In the genomic region with DNA sequence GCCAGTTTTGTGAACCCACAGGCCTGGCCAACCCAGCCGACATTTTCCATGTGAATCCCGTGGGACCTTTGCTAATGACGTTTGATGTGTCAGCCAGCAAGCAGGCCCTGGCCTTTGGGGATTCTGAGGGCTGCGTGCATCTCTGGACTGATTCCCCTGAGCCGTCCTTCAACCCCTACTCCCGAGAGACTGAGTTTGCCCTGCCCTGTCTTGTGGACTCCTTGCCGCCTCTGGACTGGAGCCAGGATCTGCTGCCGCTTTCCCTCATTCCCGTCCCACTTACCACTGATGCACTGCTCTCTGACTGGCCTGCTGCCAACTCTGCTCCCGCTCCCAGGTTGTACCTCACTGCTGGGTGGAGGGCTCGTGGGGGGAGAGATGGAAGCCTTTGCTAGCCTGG, we compare ENCODE assay signal across 7 mouse cellular contexts. TPM values are rescaled to one million over a fixed set of nuclear protein-coding genes. Genes with fewer than 3 reads are reported as not detected.
DNase-seq lines count a peak whose midpoint lies in the region; ATAC-seq and TF ChIP-seq lines count a peak whose summit lies in the region.

No protein-coding gene starts in this region.

- H3K27me3 ChIP-seq in lung, embryonic 15.5 days, result no peaks in the 10 kb centered on the region
- no peaks in the 10 kb centered on the region for H3K27me3 ChIP-seq in cerebellum, adult 2 months (ENCODE audit: control insufficient read depth, insufficient read depth, low read length)
- no peaks in the 10 kb centered on the region for H3K27me3 ChIP-seq in neural tube, embryonic 13.5 days

- H3K9ac ChIP-seq in lung, embryonic 15.5 days, result no peak overlapping the region
- H3K9ac ChIP-seq in neural tube, embryonic 13.5 days, result no peak overlapping the region

- TF ChIP-seq POLR2A in cerebellum, adult 2 months (IDR thresholded peaks at IDR 0.05; ENCODE audit: borderline replicate concordance, insufficient read depth, low read length), result no peak

- H3K9me3 ChIP-seq in lung, embryonic 15.5 days, result no peaks in the 10 kb centered on the region
- no peaks in the 10 kb centered on the region for H3K9me3 ChIP-seq in neural tube, embryonic 13.5 days

- H3K4me2 ChIP-seq in lung, embryonic 15.5 days, result no peak overlapping the region
- no peak overlapping the region for H3K4me2 ChIP-seq in neural tube, embryonic 13.5 days

- WGBS in lung, embryonic 15.5 days, result 33% methylated on average over 11 of the region's 11 CpGs
- WGBS in cerebellum, adult 2 months, result 14% methylated on average over 11 of the region's 11 CpGs
- 48% methylated on average over 11 of the region's 11 CpGs for WGBS in neural tube, embryonic 13.5 days

- 0 out of 2 replicates have a peak overlapping the region, but pooled peaks have one; percentile 20 for H3K27ac ChIP-seq in lung, embryonic 15.5 days
- H3K27ac ChIP-seq in cerebellum, adult 2 months (ENCODE audit: insufficient read depth, low read length), result no peak overlapping the region
- peak overlapping the region; percentile 53 for H3K27ac ChIP-seq in neural tube, embryonic 13.5 days (replicated peaks)

- H3K36me3 ChIP-seq in lung, embryonic 15.5 days, result peaks cover 61% of the 10 kb centered on the region
- H3K36me3 ChIP-seq in neural tube, embryonic 13.5 days, result peaks cover 85% of the 10 kb centered on the region

- no peak for DNase-seq in lung, postnatal 25 days (ENCODE audit: low spot score)
- peak; percentile 52 to 58 for DNase-seq in cerebellum, adult 2 months
- DNase-seq in heart, postnatal 14 days, result peak; percentile 25 to 46
- no peak for DNase-seq in thymus, postnatal 14 days
- no peak for DNase-seq in spleen, adult 12 weeks (ENCODE audit: low spot score)

- intact Hi-C loops in heart, postnatal 14 days (cut with DNase I), result no loop called here

- peak; percentile 46 for ATAC-seq in lung, embryonic 15.5 days (ENCODE audit: borderline replicate concordance, extremely low read depth, low FRiP score, low TSS enrichment)
- ATAC-seq in neural tube, embryonic 13.5 days (ENCODE audit: low read depth), result peak; percentile 57; the same call in 1 of the 2 replicates

- peaks cover 10% of the 10 kb centered on the region for H3K4me1 ChIP-seq in lung, embryonic 15.5 days
- peaks cover 7% of the 10 kb centered on the region for H3K4me1 ChIP-seq in cerebellum, adult 2 months (ENCODE audit: control insufficient read depth, insufficient read depth, low read length)
- H3K4me1 ChIP-seq in neural tube, embryonic 13.5 days (replicated peaks), result peaks cover 10% of the 10 kb centered on the region

- TF ChIP-seq CTCF in cerebellum, adult 2 months (IDR thresholded peaks at IDR 0.05; ENCODE audit: borderline replicate concordance, insufficient read depth, low read depth, low read length), result no peak

- no peak overlapping the region for H3K4me3 ChIP-seq in lung, embryonic 15.5 days
- no peak overlapping the region for H3K4me3 ChIP-seq in cerebellum, adult 2 months (replicated peaks; ENCODE audit: insufficient read depth, low read depth, low read length)
- H3K4me3 ChIP-seq in neural tube, embryonic 13.5 days, result no peak overlapping the region

RNA-seq across cellular contexts. Expression of gene Pan2, which starts 7.0 kb away (rescaled TPM):
- polyA plus RNA-seq in lung, embryonic 15.5 days (2015; fragmentation: Nextera tagmentation; extraction: Ambion mirVana), result 34.1 and 34.5 TPM in 2 replicates
- 42.6 and 48.5 TPM in 2 replicates for polyA plus RNA-seq in cerebellum, adult 2 months (2012; rRNA removed)
- total RNA-seq in heart, postnatal 14 days (2021), result 10 to 100 TPM; 13.2 to 13.7 TPM
- 22.2 and 24.3 TPM in 2 replicates for polyA plus RNA-seq in neural tube, embryonic 13.5 days (2015; fragmentation: Nextera tagmentation; extraction: Ambion mirVana)

RNA-seq across cellular contexts. Expression of gene Il23a, which starts 11.6 kb away (rescaled TPM):
- polyA plus RNA-seq in lung, embryonic 15.5 days (2015; fragmentation: Nextera tagmentation; extraction: Ambion mirVana), result 0.15 and 0.17 TPM in 2 replicates
- polyA plus RNA-seq in cerebellum, adult 2 months (2012; rRNA removed), result 1.2 and 1.8 TPM in 2 replicates
- under 1 TPM; 0.22 to 0.26 TPM for total RNA-seq in heart, postnatal 14 days (2021)
- 0.25 and 0.38 TPM in 2 replicates for polyA plus RNA-seq in neural tube, embryonic 13.5 days (2015; fragmentation: Nextera tagmentation; extraction: Ambion mirVana)

RNA-seq across cellular contexts. Expression of gene Cnpy2, which starts 12.1 kb away (rescaled TPM):
- 329 and 346 TPM in 2 replicates for polyA plus RNA-seq in lung, embryonic 15.5 days (2015; fragmentation: Nextera tagmentation; extraction: Ambion mirVana)
- polyA plus RNA-seq in cerebellum, adult 2 months (2012; rRNA removed), result 65.3 and 65.4 TPM in 2 replicates
- total RNA-seq in heart, postnatal 14 days (2021), result 10 to 100 TPM; 58.1 to 66.7 TPM
- polyA plus RNA-seq in neural tube, embryonic 13.5 days (2015; fragmentation: Nextera tagmentation; extraction: Ambion mirVana), result 221 and 241 TPM in 2 replicates

RNA-seq across cellular contexts. Expression of gene Cs, which starts 27.4 kb away (rescaled TPM):
- polyA plus RNA-seq in lung, embryonic 15.5 days (2015; fragmentation: Nextera tagmentation; extraction: Ambion mirVana), result 183 and 185 TPM in 2 replicates
- polyA plus RNA-seq in cerebellum, adult 2 months (2012; rRNA removed), result 251 and 252 TPM in 2 replicates
- 1,000 to 10,000 TPM; 1,195 to 1,221 TPM for total RNA-seq in heart, postnatal 14 days (2021)
- 228 and 239 TPM in 2 replicates for polyA plus RNA-seq in neural tube, embryonic 13.5 days (2015; fragmentation: Nextera tagmentation; extraction: Ambion mirVana)

RNA-seq across cellular contexts. Expression of gene Stat2, which starts 39.8 kb away (rescaled TPM):
- 10.5 and 14.0 TPM in 2 replicates for polyA plus RNA-seq in lung, embryonic 15.5 days (2015; fragmentation: Nextera tagmentation; extraction: Ambion mirVana)
- 94.4 and 110 TPM in 2 replicates for polyA plus RNA-seq in cerebellum, adult 2 months (2012; rRNA removed)
- 10 to 100 TPM; 10.5 to 11.2 TPM for total RNA-seq in heart, postnatal 14 days (2021)
- polyA plus RNA-seq in neural tube, embryonic 13.5 days (2015; fragmentation: Nextera tagmentation; extraction: Ambion mirVana), result 22.6 and 23.7 TPM in 2 replicates

Comparison
In these comparisons a context has a peak if more than half of its experiments do, and no peak if none do; other contexts are left out.
1. DNase-seq: peak in cerebellum, adult 2 months (2 of 2) and heart, postnatal 14 days (2 of 2); none in lung, postnatal 25 days (single experiment), thymus, postnatal 14 days (single experiment) and spleen, adult 12 weeks (single experiment).